In the genomic region with DNA sequence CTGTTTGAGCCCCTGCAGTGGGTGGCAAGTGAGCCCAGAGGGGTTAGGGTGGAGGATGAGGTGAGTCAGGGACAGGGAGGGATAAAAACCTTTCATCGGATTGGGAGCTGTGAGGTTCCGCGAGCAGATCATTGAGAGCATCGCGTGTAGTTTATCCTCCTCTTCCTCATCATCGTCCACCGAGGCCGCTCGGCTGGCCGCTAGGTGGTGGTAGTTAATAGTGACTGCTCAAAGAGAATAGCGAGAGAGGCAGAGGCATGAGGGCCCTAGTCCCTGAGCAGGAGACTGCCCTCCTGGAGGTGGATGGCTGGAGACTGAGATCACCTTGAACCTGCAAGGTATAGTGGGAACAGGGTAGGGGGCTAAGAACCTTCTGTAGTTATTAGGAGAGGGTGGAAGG, we compare ENCODE assay signal across 10 mouse cellular contexts. TPM values are rescaled to one million over a fixed set of nuclear protein-coding genes. Genes with fewer than 3 reads are reported as not detected.
DNase-seq lines count a peak whose midpoint lies in the region; ATAC-seq and TF ChIP-seq lines count a peak whose summit lies in the region.
"Had no signal": no experiment of that assay in that cellular context is flagged by ENCODE, and none has a peak within 500 bp of the region (broad histone marks: within the 10 kb centered on the region; RNA-seq: fewer than 3 reads in every experiment).

No protein-coding gene starts in this region.

- no peak overlapping the region for H3K4me2 ChIP-seq in forebrain, postnatal 0 days (ENCODE audit: low read depth)
- no peak overlapping the region for H3K4me2 ChIP-seq in forebrain, embryonic 15.5 days (replicated peaks)
- H3K4me2 ChIP-seq in midbrain, embryonic 11.5 days: no peak overlapping the region
- no peak overlapping the region for H3K4me2 ChIP-seq in midbrain, embryonic 16.5 days (ENCODE audit: low read length)
- H3K4me2 ChIP-seq: hindbrain, embryonic 15.5 days had no signal

- ATAC-seq in forebrain, postnatal 0 days: no peak
- no peak for ATAC-seq in forebrain, embryonic 15.5 days (replicated peaks)
- ATAC-seq in midbrain, embryonic 11.5 days (ENCODE audit: low FRiP score): no peak
- ATAC-seq in midbrain, embryonic 16.5 days: no peak

- peaks cover 66% of the 10 kb centered on the region for H3K36me3 ChIP-seq in forebrain, postnatal 0 days (ENCODE audit: insufficient read depth)
- peaks cover 9% of the 10 kb centered on the region for H3K36me3 ChIP-seq in forebrain, embryonic 15.5 days
- H3K36me3 ChIP-seq in midbrain, embryonic 11.5 days (ENCODE audit: control insufficient read depth, insufficient read depth, low read length): no peaks in the 10 kb centered on the region
- peaks cover 42% of the 10 kb centered on the region for H3K36me3 ChIP-seq in midbrain, embryonic 16.5 days (ENCODE audit: control insufficient read depth, insufficient read depth, low read length)
- peaks cover 5% of the 10 kb centered on the region; the same call in 1 of the 2 replicates for H3K36me3 ChIP-seq in limb, embryonic 10.5 days

- WGBS in forebrain, postnatal 0 days: 23% methylated on average over 11 of the region's 11 CpGs
- 27% methylated on average over 11 of the region's 11 CpGs for WGBS in forebrain, embryonic 15.5 days
- WGBS in midbrain, embryonic 11.5 days: 28% methylated on average over 11 of the region's 11 CpGs
- 21% methylated on average over 11 of the region's 11 CpGs for WGBS in midbrain, embryonic 16.5 days
- WGBS in limb, embryonic 10.5 days: 22% methylated on average over 11 of the region's 11 CpGs

- H3K9me3 ChIP-seq in forebrain, postnatal 0 days (ENCODE audit: low read length): no peaks in the 10 kb centered on the region
- no peaks in the 10 kb centered on the region for H3K9me3 ChIP-seq in forebrain, embryonic 15.5 days
- H3K9me3 ChIP-seq in midbrain, embryonic 11.5 days (ENCODE audit: control insufficient read depth, low read length): no peaks in the 10 kb centered on the region
- no peaks in the 10 kb centered on the region for H3K9me3 ChIP-seq in midbrain, embryonic 16.5 days (replicated peaks; ENCODE audit: control insufficient read depth, low read length, poor library complexity, severe bottlenecking)
- no peaks in the 10 kb centered on the region for H3K9me3 ChIP-seq in limb, embryonic 10.5 days (replicated peaks)
- H3K9me3 ChIP-seq: hindbrain, embryonic 15.5 days; megakaryocyte, embryonic 14.5 days had no signal

- DNase-seq in forebrain, postnatal 0 days: peak; percentile 18
- DNase-seq in midbrain, embryonic 11.5 days (ENCODE audit: low spot score, missing footprints): peak; percentile 90
- peak; percentile 50 for DNase-seq in limb, embryonic 10.5 days (ENCODE audit: low spot score)
- peak; percentile 24 for DNase-seq in yolk sac, embryonic 10.5 days (ENCODE audit: low spot score)
- no peak for DNase-seq in left cerebral cortex, postnatal 36 days (ENCODE audit: low spot score in 2 of 2)
- DNase-seq in layer of hippocampus, adult 9-10 months (ENCODE audit: low spot score): no peak

- no peaks in the 10 kb centered on the region for H3K27me3 ChIP-seq in forebrain, postnatal 0 days (ENCODE audit: insufficient read depth, low read length)
- H3K27me3 ChIP-seq in forebrain, embryonic 15.5 days: no peaks in the 10 kb centered on the region
- H3K27me3 ChIP-seq in midbrain, embryonic 11.5 days (ENCODE audit: control insufficient read depth, insufficient read depth, low read length): no peaks in the 10 kb centered on the region
- no peaks in the 10 kb centered on the region for H3K27me3 ChIP-seq in midbrain, embryonic 16.5 days (ENCODE audit: control insufficient read depth, insufficient read depth, low read depth, low read length)
- no peaks in the 10 kb centered on the region for H3K27me3 ChIP-seq in limb, embryonic 10.5 days (ENCODE audit: low read depth, poor library complexity, severe bottlenecking)
- H3K27me3 ChIP-seq: hindbrain, embryonic 15.5 days had no signal

- no peaks in the 10 kb centered on the region for H3K4me1 ChIP-seq in forebrain, postnatal 0 days (ENCODE audit: insufficient read depth)
- peaks cover 10% of the 10 kb centered on the region; the same call in 1 of the 2 replicates for H3K4me1 ChIP-seq in forebrain, embryonic 15.5 days
- H3K4me1 ChIP-seq in midbrain, embryonic 11.5 days (ENCODE audit: control insufficient read depth, insufficient read depth, low read length): no peaks in the 10 kb centered on the region
- H3K4me1 ChIP-seq in midbrain, embryonic 16.5 days (ENCODE audit: control insufficient read depth, insufficient read depth, low read length): no peaks in the 10 kb centered on the region
- H3K4me1 ChIP-seq in limb, embryonic 10.5 days: peaks cover 7% of the 10 kb centered on the region

- H3K9ac ChIP-seq in forebrain, postnatal 0 days: no peak overlapping the region
- H3K9ac ChIP-seq in forebrain, embryonic 15.5 days (replicated peaks): no peak overlapping the region
- no peak overlapping the region for H3K9ac ChIP-seq in midbrain, embryonic 11.5 days (ENCODE audit: low read length)
- H3K9ac ChIP-seq in midbrain, embryonic 16.5 days (ENCODE audit: low read depth, low read length): no peak overlapping the region
- H3K9ac ChIP-seq: hindbrain, embryonic 15.5 days had no signal

- intact Hi-C loops in left cerebral cortex, postnatal 36 days (cut with DNase I): no loop called here

- no peak overlapping the region for H3K27ac ChIP-seq in forebrain, postnatal 0 days (ENCODE audit: low read depth, low read length)
- no peak overlapping the region for H3K27ac ChIP-seq in forebrain, embryonic 15.5 days (replicated peaks)
- H3K27ac ChIP-seq in midbrain, embryonic 11.5 days (ENCODE audit: low read depth, low read length): no peak overlapping the region
- no peak overlapping the region for H3K27ac ChIP-seq in midbrain, embryonic 16.5 days (ENCODE audit: low read length)
- H3K27ac ChIP-seq in limb, embryonic 10.5 days: no peak overlapping the region
- H3K27ac ChIP-seq: hindbrain, embryonic 15.5 days had no signal

- peak; percentile 59 for TF ChIP-seq CTCF in forebrain, postnatal 0 days (IDR thresholded peaks at IDR 0.05; ENCODE audit: low read depth)

- H3K4me3 ChIP-seq in forebrain, postnatal 0 days (ENCODE audit: low read depth, low read length): no peak overlapping the region
- H3K4me3 ChIP-seq in forebrain, embryonic 15.5 days: no peak overlapping the region
- no peak overlapping the region for H3K4me3 ChIP-seq in midbrain, embryonic 11.5 days (ENCODE audit: low read depth, low read length)
- H3K4me3 ChIP-seq in midbrain, embryonic 16.5 days (ENCODE audit: low read depth, low read length): no peak overlapping the region
- H3K4me3 ChIP-seq in limb, embryonic 10.5 days: no peak overlapping the region
- H3K4me3 ChIP-seq: hindbrain, embryonic 15.5 days; megakaryocyte, embryonic 14.5 days had no signal

RNA-seq across cellular contexts. Expression of gene Mnt, which starts 32.8 kb away (rescaled TPM):
- 14.2 and 15.9 TPM in 2 replicates for total RNA-seq in forebrain, postnatal 0 days (2014; rRNA removed)
- polyA plus RNA-seq in forebrain, postnatal 0 days (2015; fragmentation: Nextera tagmentation; extraction: Ambion mirVana): 6.8 and 8.1 TPM in 2 replicates
- 10.0 and 10.1 TPM in 2 replicates for polyA plus RNA-seq in forebrain, embryonic 15.5 days (2015; fragmentation: Nextera tagmentation; extraction: Ambion mirVana)
- polyA plus RNA-seq in midbrain, embryonic 11.5 days (2014; fragmentation: Nextera tagmentation; extraction: Ambion mirVana): 3.7 and 4.5 TPM in 2 replicates
- polyA plus RNA-seq in midbrain, embryonic 16.5 days (2015; fragmentation: Nextera tagmentation; extraction: Ambion mirVana): 7.6 and 8.6 TPM in 2 replicates
- polyA plus RNA-seq in limb, embryonic 10.5 days (2016; fragmentation: Nextera tagmentation; extraction: Ambion mirVana): 4.8 and 5.7 TPM in 2 replicates
- 10 to 100 TPM; 31.5 to 31.7 TPM for total RNA-seq in left cerebral cortex, postnatal 36 days (2021)

RNA-seq across cellular contexts. Expression of gene Sgsm2, which starts 33.4 kb away (rescaled TPM):
- total RNA-seq in forebrain, postnatal 0 days (2014; rRNA removed): 39.2 and 47.1 TPM in 2 replicates
- polyA plus RNA-seq in forebrain, postnatal 0 days (2015; fragmentation: Nextera tagmentation; extraction: Ambion mirVana): 13.7 and 18.9 TPM in 2 replicates
- polyA plus RNA-seq in forebrain, embryonic 15.5 days (2015; fragmentation: Nextera tagmentation; extraction: Ambion mirVana): 14.3 and 14.6 TPM in 2 replicates
- 5.8 and 6.8 TPM in 2 replicates for polyA plus RNA-seq in midbrain, embryonic 11.5 days (2014; fragmentation: Nextera tagmentation; extraction: Ambion mirVana)
- 30.3 and 31.8 TPM in 2 replicates for polyA plus RNA-seq in midbrain, embryonic 16.5 days (2015; fragmentation: Nextera tagmentation; extraction: Ambion mirVana)
- 3.0 and 4.1 TPM in 2 replicates for polyA plus RNA-seq in limb, embryonic 10.5 days (2016; fragmentation: Nextera tagmentation; extraction: Ambion mirVana)
- 10 to 100 TPM; 80.2 to 81.6 TPM for total RNA-seq in left cerebral cortex, postnatal 36 days (2021)

RNA-seq across cellular contexts. Expression of gene Tsr1, which starts 34.4 kb away (rescaled TPM):
- total RNA-seq in forebrain, postnatal 0 days (2014; rRNA removed): 32.7 and 33.2 TPM in 2 replicates
- 23.8 and 25.5 TPM in 2 replicates for polyA plus RNA-seq in forebrain, postnatal 0 days (2015; fragmentation: Nextera tagmentation; extraction: Ambion mirVana)
- 34.4 and 34.5 TPM in 2 replicates for polyA plus RNA-seq in forebrain, embryonic 15.5 days (2015; fragmentation: Nextera tagmentation; extraction: Ambion mirVana)
- 48.9 and 51.3 TPM in 2 replicates for polyA plus RNA-seq in midbrain, embryonic 11.5 days (2014; fragmentation: Nextera tagmentation; extraction: Ambion mirVana)
- polyA plus RNA-seq in midbrain, embryonic 16.5 days (2015; fragmentation: Nextera tagmentation; extraction: Ambion mirVana): 27.6 and 30.2 TPM in 2 replicates
- 55.3 and 61.4 TPM in 2 replicates for polyA plus RNA-seq in limb, embryonic 10.5 days (2016; fragmentation: Nextera tagmentation; extraction: Ambion mirVana)
- total RNA-seq in left cerebral cortex, postnatal 36 days (2021): 10 to 100 TPM; 25.7 to 31.4 TPM

Comparison
In these comparisons a context has a peak if more than half of its experiments do, and no peak if none do; other contexts are left out.
1. DNase-seq: peak in forebrain, postnatal 0 days (single experiment), midbrain, embryonic 11.5 days (single experiment), limb, embryonic 10.5 days (single experiment) and yolk sac, embryonic 10.5 days (single experiment); none in left cerebral cortex, postnatal 36 days (0 of 2) and layer of hippocampus, adult 9-10 months (single experiment).